Mouse (Mus musculus): ENCODE results near the gene Gm26992. TPM values are rescaled to one million over a fixed set of nuclear protein-coding genes. Genes with fewer than 3 reads are reported as not detected.
A peak's percentile ranks its signal among the peaks of the same experiment; 100 is the strongest.
"Not testable (repeated sequence)": the region's sequence is repeated elsewhere in the genome, so short reads cannot be mapped to it uniquely, and the experiment has no call there.

Gene Gm26992
- polyA plus RNA-seq, 1 experiment from 2014 or later: not detected

DNA sequence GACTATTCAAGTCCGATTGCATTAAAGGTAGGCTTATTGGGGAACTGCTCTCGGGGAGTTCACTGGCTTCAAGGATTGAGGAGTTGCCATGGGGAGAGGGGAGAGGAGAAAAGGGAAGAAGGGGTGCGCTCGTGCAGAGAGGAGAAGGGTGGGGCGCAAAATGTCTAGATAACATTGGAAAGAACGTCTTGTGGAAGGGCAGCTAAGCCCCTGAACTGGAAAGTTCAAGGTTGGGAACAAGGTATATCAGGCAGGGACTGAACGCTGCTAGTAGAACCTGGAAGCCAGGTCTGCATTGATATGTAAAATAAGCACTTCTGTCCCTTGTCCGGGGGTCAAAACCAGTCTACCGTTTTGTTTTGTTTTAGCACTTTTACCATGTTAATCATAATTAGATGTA is 16.2 kb downstream of the Gm26992 start:
- Histone ChIP-seq H3K4me3 (replicated peaks; ENCODE audit: low read length) (no peak overlapping the region), H3K9me3 (replicated peaks; ENCODE audit: control insufficient read depth, low read length) (no peaks in the 10 kb centered on the region), H3K4me2 (ENCODE audit: low read depth, low read length) (no peak overlapping the region), H3K27ac (ENCODE audit: low read length) (no peak overlapping the region), H3K9ac (ENCODE audit: low read length) (no peak overlapping the region), H3K36me3 (ENCODE audit: control insufficient read depth, insufficient read depth, low read length) (no peaks in the 10 kb centered on the region), H3K4me1 (ENCODE audit: control insufficient read depth, insufficient read depth, low read length) (no peaks in the 10 kb centered on the region), H3K27me3 (ENCODE audit: control insufficient read depth, insufficient read depth, low read length) (peaks cover 24% of the 10 kb centered on the region; the same call in 1 of the 2 replicates)
- WGBS: 13% methylated on average over 9 of the region's 9 CpGs
- no peak for ATAC-seq (ENCODE audit: insufficient read depth, low FRiP score)

DNA sequence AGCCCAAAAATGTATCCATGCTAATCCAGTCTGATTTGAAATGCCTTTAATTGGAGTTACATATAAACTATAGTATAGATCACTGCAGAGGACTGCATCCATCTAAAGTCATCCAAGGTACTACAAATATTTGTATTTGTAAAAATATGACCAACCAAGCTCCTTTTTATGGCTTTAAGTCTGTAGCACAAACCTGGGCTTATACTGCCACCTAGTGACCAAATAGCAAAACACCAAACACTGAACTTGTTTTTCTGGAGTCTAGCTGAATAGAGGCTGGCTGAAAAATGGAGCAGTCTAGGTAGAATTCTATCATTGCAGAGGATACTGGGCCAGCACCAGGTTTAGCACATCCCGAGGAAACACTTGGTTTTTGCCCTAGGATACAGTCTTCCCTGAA is 19.0 kb downstream of the Gm26992 start:
- H3K4me3 ChIP-seq (replicated peaks; ENCODE audit: low read length): no peak overlapping the region
- WGBS: 9% methylated on average over 1 of the region's 1 CpGs
- peaks cover 23% of the 10 kb centered on the region; the same call in 1 of the 2 replicates for H3K27me3 ChIP-seq (ENCODE audit: control insufficient read depth, insufficient read depth, low read length)
- no peaks in the 10 kb centered on the region for H3K4me1 ChIP-seq (ENCODE audit: control insufficient read depth, insufficient read depth, low read length)
- no peaks in the 10 kb centered on the region for H3K9me3 ChIP-seq (replicated peaks; ENCODE audit: control insufficient read depth, low read length)
- no peak overlapping the region for H3K27ac ChIP-seq (ENCODE audit: low read length)
- H3K4me2 ChIP-seq (ENCODE audit: low read depth, low read length): no peak overlapping the region
- ATAC-seq (ENCODE audit: insufficient read depth, low FRiP score): no peak
- no peak overlapping the region for H3K9ac ChIP-seq (ENCODE audit: low read length)
- H3K36me3 ChIP-seq (ENCODE audit: control insufficient read depth, insufficient read depth, low read length): no peaks in the 10 kb centered on the region

DNA sequence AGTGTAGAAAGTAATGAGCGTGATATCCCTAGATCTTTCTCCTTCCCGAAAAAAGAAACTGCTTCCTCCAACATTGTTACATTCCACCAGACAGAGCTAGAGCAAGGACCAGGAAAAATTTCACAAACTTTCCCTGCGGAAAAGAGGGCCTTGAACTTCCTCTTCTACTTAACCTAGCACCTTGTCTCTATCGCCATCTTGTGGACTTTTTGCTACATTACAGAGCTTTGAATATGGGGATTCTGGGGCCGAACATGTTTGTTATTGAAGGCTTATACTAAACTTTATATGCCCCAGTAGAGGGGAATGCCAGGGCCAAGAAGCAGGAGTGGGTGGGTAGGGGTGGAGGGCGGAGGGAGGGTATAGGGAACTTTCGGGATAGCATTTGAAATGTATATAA is 21.9 kb downstream of the Gm26992 start:
- H3K4me2 ChIP-seq (ENCODE audit: low read depth, low read length): no peak overlapping the region
- peaks cover 19% of the 10 kb centered on the region; the same call in 1 of the 2 replicates for H3K27me3 ChIP-seq (ENCODE audit: control insufficient read depth, insufficient read depth, low read length)
- 35% methylated on average over 7 of the region's 7 CpGs for WGBS
- ATAC-seq (ENCODE audit: insufficient read depth, low FRiP score): no peak
- H3K27ac ChIP-seq (ENCODE audit: low read length): no peak overlapping the region
- H3K4me3 ChIP-seq (replicated peaks; ENCODE audit: low read length): no peak overlapping the region
- H3K4me1 ChIP-seq (ENCODE audit: control insufficient read depth, insufficient read depth, low read length): no peaks in the 10 kb centered on the region
- H3K9ac ChIP-seq (ENCODE audit: low read length): no peak overlapping the region
- H3K9me3 ChIP-seq (replicated peaks; ENCODE audit: control insufficient read depth, low read length): no peaks in the 10 kb centered on the region
- no peaks in the 10 kb centered on the region for H3K36me3 ChIP-seq (ENCODE audit: control insufficient read depth, insufficient read depth, low read length)

DNA sequence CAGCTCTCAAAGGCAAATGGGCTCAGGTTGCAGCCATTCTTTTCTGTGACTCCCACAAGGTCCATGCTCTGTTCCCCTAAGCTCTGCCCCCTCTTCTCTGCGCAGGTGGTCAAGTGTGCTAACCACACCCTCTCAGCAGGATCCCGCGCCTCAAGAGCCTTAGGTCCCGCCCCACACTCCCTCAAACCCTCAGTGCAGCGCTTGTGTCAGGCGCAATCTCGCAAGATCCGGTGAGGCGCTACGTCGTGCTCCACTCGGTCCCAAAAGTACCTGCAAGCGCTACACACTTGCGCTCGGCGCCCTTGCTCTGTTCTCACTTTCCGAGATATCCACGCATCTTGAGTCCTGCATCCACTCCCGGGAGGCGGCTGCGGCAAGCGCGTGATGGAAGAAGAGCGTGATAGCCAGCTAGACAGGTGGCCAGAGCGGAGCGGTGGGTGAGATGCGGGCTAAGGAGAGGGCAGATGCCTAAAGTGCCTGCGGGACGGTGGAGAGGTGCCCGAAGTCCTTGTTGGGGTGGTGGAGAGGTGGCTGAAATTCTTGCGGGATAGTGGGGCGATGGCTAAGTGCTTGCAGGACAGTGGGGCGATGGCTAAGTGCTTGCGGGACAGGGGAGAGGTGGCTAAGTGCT is 25.8 kb downstream of the Gm26992 start:
- WGBS: 10% methylated on average over 34 of the region's 34 CpGs
- Histone ChIP-seq H3K4me2 (ENCODE audit: low read depth, low read length) (peak overlapping the region; percentile 67), H3K4me1 (ENCODE audit: control insufficient read depth, insufficient read depth, low read length) (no peaks in the 10 kb centered on the region), H3K36me3 (ENCODE audit: control insufficient read depth, insufficient read depth, low read length) (no peaks in the 10 kb centered on the region), H3K9ac (ENCODE audit: low read length) (peak overlapping the region; percentile 55), H3K4me3 (replicated peaks; ENCODE audit: low read length) (peak overlapping the region; percentile 41), H3K9me3 (replicated peaks; ENCODE audit: control insufficient read depth, low read length) (no peaks in the 10 kb centered on the region), H3K27ac (ENCODE audit: low read length) (no peak overlapping the region), H3K27me3 (ENCODE audit: control insufficient read depth, insufficient read depth, low read length) (peaks cover 14% of the 10 kb centered on the region; the same call in 1 of the 2 replicates)
- no peak for ATAC-seq (ENCODE audit: insufficient read depth, low FRiP score)

DNA sequence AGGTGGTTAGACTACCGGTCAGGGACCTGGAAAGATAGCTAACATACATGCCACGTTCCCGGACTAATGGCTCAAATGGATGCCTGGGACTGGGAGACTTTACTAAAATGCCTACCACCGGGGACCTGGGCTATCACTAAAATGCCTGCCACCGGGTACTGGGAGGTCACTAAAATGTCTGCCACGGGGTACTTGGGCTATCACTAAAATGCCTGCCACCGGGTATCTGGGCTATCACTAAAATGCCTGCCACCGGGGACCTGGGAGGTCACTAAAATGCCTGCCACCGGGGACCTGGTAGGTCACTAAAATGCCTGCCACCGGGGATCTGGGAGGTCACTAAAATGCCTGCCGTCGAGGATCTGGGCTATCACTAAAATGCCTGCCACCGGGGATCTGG is 26.6 kb downstream of the Gm26992 start:
- peak overlapping the region; percentile 41; the same call in 1 of the 2 replicates for H3K4me3 ChIP-seq (replicated peaks; ENCODE audit: low read length)

DNA sequence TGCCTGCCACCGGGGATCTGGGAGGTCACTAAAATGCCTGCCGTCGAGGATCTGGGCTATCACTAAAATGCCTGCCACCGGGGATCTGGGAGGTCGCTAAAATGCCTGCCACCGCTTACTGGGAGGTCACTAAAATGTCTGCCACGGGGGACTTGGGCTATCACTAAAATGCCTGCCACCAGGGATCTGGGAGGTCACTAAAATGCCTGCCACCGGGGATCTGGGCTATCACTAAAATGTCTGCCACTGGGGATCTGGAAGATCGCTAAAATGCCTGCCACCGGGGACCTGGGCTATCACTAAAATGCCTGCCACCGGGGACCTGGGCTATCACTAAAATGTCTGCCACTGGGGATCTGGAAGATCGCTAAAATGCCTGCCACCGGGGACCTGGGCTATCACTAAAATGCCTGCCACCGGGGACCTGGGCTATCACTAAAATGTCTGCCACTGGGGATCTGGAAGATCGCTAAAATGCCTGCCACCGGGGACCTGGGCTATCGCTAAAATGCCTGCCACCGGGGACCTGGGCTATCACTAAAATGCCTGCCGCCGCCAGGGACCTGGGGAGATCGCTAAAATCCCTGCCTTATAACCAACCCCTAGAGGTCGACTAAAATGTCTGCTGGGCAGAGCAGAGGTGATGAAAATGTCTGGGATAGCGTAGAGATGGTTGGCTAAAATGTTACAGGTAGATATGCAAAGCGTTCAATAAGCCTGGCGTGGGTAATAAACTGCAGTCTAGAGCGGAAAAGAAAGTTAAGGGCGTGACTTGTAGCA is 27.3 kb downstream of the Gm26992 start:
- ATAC-seq (ENCODE audit: insufficient read depth, low FRiP score); H3K4me3 ChIP-seq (replicated peaks; ENCODE audit: low read length); H3K36me3 ChIP-seq (ENCODE audit: control insufficient read depth, insufficient read depth, low read length); H3K9ac ChIP-seq (ENCODE audit: low read length); H3K4me1 ChIP-seq (ENCODE audit: control insufficient read depth, insufficient read depth, low read length); H3K9me3 ChIP-seq (replicated peaks; ENCODE audit: control insufficient read depth, low read length); H3K4me2 ChIP-seq (ENCODE audit: low read depth, low read length); H3K27ac ChIP-seq (ENCODE audit: low read length): not testable (repeated sequence)
- 76% methylated on average over 16 of the region's 27 CpGs for WGBS
- peaks cover 14% of the 10 kb centered on the region; the same call in 1 of the 2 replicates for H3K27me3 ChIP-seq (ENCODE audit: control insufficient read depth, insufficient read depth, low read length)

More for the DNA sequence above, 26.6 kb downstream of the Gm26992 start:
- H3K27me3 ChIP-seq (ENCODE audit: control insufficient read depth, insufficient read depth, low read length): peaks cover 14% of the 10 kb centered on the region; the same call in 1 of the 2 replicates
- H3K36me3 ChIP-seq (ENCODE audit: control insufficient read depth, insufficient read depth, low read length); H3K9ac ChIP-seq (ENCODE audit: low read length); H3K27ac ChIP-seq (ENCODE audit: low read length); H3K4me1 ChIP-seq (ENCODE audit: control insufficient read depth, insufficient read depth, low read length); H3K9me3 ChIP-seq (replicated peaks; ENCODE audit: control insufficient read depth, low read length); ATAC-seq (ENCODE audit: insufficient read depth, low FRiP score): not testable (repeated sequence)
- WGBS: 47% methylated on average over 10 of the region's 13 CpGs
- H3K4me2 ChIP-seq (ENCODE audit: low read depth, low read length): peak overlapping the region; percentile 67

DNA sequence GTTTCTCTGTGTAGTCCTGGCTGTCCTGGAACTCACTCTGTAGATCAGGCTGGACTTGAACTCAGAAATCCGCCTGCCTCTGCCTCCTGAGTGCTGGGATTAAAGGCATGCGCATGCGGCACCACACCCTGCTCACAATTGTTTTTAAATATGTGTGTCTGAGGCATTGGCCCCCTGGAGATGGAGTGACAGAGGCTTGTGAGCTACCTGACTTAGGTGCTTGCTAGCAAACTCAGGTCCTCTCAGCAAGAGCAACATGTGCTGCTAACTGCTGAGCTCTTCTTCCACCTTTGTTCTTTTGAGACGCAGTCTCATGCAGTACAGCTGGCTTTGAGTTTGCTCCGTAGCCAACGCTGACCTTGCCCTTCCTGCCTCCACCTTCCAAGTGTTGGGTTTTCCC is 31.0 kb downstream of the Gm26992 start:
- H3K27ac ChIP-seq (ENCODE audit: low read length): no peak overlapping the region
- no peak overlapping the region for H3K4me2 ChIP-seq (ENCODE audit: low read depth, low read length)
- no peaks in the 10 kb centered on the region for H3K36me3 ChIP-seq (ENCODE audit: control insufficient read depth, insufficient read depth, low read length)
- WGBS: 79% methylated on average over 6 of the region's 6 CpGs
- H3K27me3 ChIP-seq (ENCODE audit: control insufficient read depth, insufficient read depth, low read length): 0 out of 2 replicates have a peak, but pooled peaks cover 7% of the 10 kb centered on the region
- H3K4me1 ChIP-seq (ENCODE audit: control insufficient read depth, insufficient read depth, low read length): no peaks in the 10 kb centered on the region
- no peak overlapping the region for H3K4me3 ChIP-seq (replicated peaks; ENCODE audit: low read length)
- H3K9ac ChIP-seq (ENCODE audit: low read length): no peak overlapping the region
- ATAC-seq (ENCODE audit: insufficient read depth, low FRiP score): no peak
- no peaks in the 10 kb centered on the region for H3K9me3 ChIP-seq (replicated peaks; ENCODE audit: control insufficient read depth, low read length)

DNA sequence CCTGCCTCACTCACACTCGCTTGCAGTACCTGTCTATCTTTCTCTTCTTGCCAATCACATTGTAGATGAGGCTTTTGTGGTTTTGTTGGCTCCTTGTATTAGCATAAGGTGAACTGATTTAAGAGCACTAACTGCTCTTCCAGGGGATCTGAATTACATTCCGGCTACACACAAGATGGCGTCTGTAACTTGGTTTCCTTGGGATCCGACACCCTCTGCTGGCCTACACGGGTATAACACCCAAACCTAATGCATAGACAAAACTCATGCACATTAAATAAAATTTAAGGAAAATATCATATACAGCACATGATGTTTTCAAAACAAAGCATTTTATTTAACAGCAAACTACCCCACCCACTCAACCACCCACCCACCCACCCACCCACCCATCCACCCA is 38.2 kb downstream of the Gm26992 start:
- Histone ChIP-seq H3K27me3 (ENCODE audit: control insufficient read depth, insufficient read depth, low read length) (no peaks in the 10 kb centered on the region), H3K27ac (ENCODE audit: low read length) (no peak overlapping the region), H3K9ac (ENCODE audit: low read length) (no peak overlapping the region), H3K9me3 (replicated peaks; ENCODE audit: control insufficient read depth, low read length) (no peaks in the 10 kb centered on the region), H3K36me3 (ENCODE audit: control insufficient read depth, insufficient read depth, low read length) (no peaks in the 10 kb centered on the region), H3K4me2 (ENCODE audit: low read depth, low read length) (no peak overlapping the region), H3K4me3 (replicated peaks; ENCODE audit: low read length) (no peak overlapping the region), H3K4me1 (ENCODE audit: control insufficient read depth, insufficient read depth, low read length) (no peaks in the 10 kb centered on the region)
- WGBS: 70% methylated on average over 5 of the region's 5 CpGs
- ATAC-seq (ENCODE audit: insufficient read depth, low FRiP score): no peak

DNA sequence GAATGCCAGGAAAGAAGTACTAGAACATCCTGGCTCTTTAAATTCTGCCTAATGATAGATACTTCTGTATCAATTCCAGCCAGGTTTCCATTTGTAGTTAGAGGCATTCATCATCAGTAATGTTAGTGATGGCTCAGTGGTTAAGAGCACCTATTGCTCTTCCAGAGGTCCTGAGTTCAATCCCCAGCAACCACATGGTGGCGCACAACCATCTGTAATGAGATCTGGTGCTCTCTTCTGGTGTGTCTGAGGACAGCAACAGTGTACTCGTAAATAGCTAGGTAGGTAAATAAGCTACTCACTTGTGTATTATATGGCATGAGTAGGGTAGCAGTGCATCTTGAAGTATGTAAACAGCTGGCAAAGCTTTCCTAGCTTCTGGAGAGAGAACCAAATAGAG is 47.2 kb downstream of the Gm26992 start:
- Histone ChIP-seq H3K27ac (ENCODE audit: low read length) (no peak overlapping the region), H3K36me3 (ENCODE audit: control insufficient read depth, insufficient read depth, low read length) (no peaks in the 10 kb centered on the region), H3K9ac (ENCODE audit: low read length) (no peak overlapping the region), H3K9me3 (replicated peaks; ENCODE audit: control insufficient read depth, low read length) (no peaks in the 10 kb centered on the region), H3K4me3 (replicated peaks; ENCODE audit: low read length) (no peak overlapping the region), H3K4me1 (ENCODE audit: control insufficient read depth, insufficient read depth, low read length) (no peaks in the 10 kb centered on the region), H3K4me2 (ENCODE audit: low read depth, low read length) (no peak overlapping the region), H3K27me3 (ENCODE audit: control insufficient read depth, insufficient read depth, low read length) (no peaks in the 10 kb centered on the region)
- WGBS: 74% methylated on average over 2 of the region's 2 CpGs
- no peak for ATAC-seq (ENCODE audit: insufficient read depth, low FRiP score)
